Mouse (Mus musculus) ES-E14 (cell line): ENCODE results near the gene Hsf5.

ENCODE experiments used
- CHD2 ChIP-seq: IDR thresholded peaks from 2 replicates; pipeline ENCODE4 v1.6.1; 2014; ENCODE audit warnings: mild to moderate bottlenecking, low read depth, low read length, inconsistent platforms
- HCFC1 ChIP-seq: IDR thresholded peaks from 2 replicates; pipeline ENCODE4 v1.6.1; 2012; ENCODE audit warnings: low read length, inconsistent platforms, borderline replicate concordance; ENCODE audit not compliant: insufficient read depth
- MAFK ChIP-seq: IDR thresholded peaks from 2 replicates; pipeline ENCODE4 v1.6.1; 2014; ENCODE audit warnings: mild to moderate bottlenecking, low read depth, low read length, inconsistent platforms; ENCODE audit not compliant: insufficient read depth
- ZC3H11A ChIP-seq: IDR thresholded peaks from 2 replicates; pipeline ENCODE4 v1.6.1; 2012; ENCODE audit warnings: low read depth, mild to moderate bottlenecking, inconsistent platforms, low read length, borderline replicate concordance
- ZNF384 ChIP-seq: IDR thresholded peaks from 2 replicates; pipeline ENCODE4 v1.6.1; 2012; ENCODE audit warnings: low read depth, low read length, inconsistent platforms

GRCm38 (mm10) chr11:87584711-87585505, 32.1 kb upstream of the Hsf5 start:
- TF ChIP-seq CHD2 (no peak), ZNF384 (no peak), HCFC1 (no peak), MAFK (no peak), ZC3H11A (no peak)
